Mouse (Mus musculus): ENCODE measurements around the gene Tmed1. TPM values are rescaled to one million over a fixed set of nuclear protein-coding genes. Genes with fewer than 3 reads are reported as not detected.
"Not testable (repeated sequence)": the region's sequence is repeated elsewhere in the genome, so short reads cannot be mapped to it uniquely, and the experiment has no call there.

The Tmed1 gene
- polyA plus RNA-seq, 1 experiment from 2014 or later = 108 TPM

GRCm38 (mm10) chr9:21494726-21495125, 15.3 kb downstream of the Tmed1 start:
- no peak overlapping the region for H3K27ac ChIP-seq (ENCODE audit: low read depth)
- no peaks in the 10 kb centered on the region for H3K27me3 ChIP-seq (ENCODE audit: insufficient read depth, low read length)
- no peaks in the 10 kb centered on the region for H3K4me1 ChIP-seq (ENCODE audit: insufficient read depth)
- TF ChIP-seq CTCF (IDR thresholded peaks at IDR 0.05; ENCODE audit: low read depth) = no peak
- H3K36me3 ChIP-seq (ENCODE audit: insufficient read depth) = peaks cover 37% of the 10 kb centered on the region
- H3K4me2 ChIP-seq = no peak overlapping the region
- WGBS = 83% methylated on average over 9 of the region's 9 CpGs
- DNase-seq = no peak
- H3K9ac ChIP-seq = no peak overlapping the region
- no peak for ATAC-seq (ENCODE audit: insufficient read depth)
- no peak overlapping the region for H3K4me3 ChIP-seq (ENCODE audit: low read depth, low read length)
- no peaks in the 10 kb centered on the region for H3K9me3 ChIP-seq (ENCODE audit: low read depth, low read length)

- Histone ChIP-seq H3K9me3 (ENCODE audit: low read depth, low read length) (no peaks in the 10 kb centered on the region), H3K27me3 (ENCODE audit: insufficient read depth, low read length) (no peaks in the 10 kb centered on the region), H3K9ac (no peak overlapping the region), H3K4me2 (no peak overlapping the region), H3K27ac (ENCODE audit: low read depth) (no peak overlapping the region), H3K4me3 (ENCODE audit: low read depth, low read length) (no peak overlapping the region), H3K4me1 (ENCODE audit: insufficient read depth) (no peaks in the 10 kb centered on the region), H3K36me3 (ENCODE audit: insufficient read depth) (peaks cover 31% of the 10 kb centered on the region)
- no peak for TF ChIP-seq CTCF (IDR thresholded peaks at IDR 0.05; ENCODE audit: low read depth)
- no peak for DNase-seq
- ATAC-seq (ENCODE audit: insufficient read depth) = no peak
- WGBS = 68% methylated on average over 2 of the region's 2 CpGs
These were observed 16.1 kb downstream of the Tmed1 start for GRCm38 (mm10) chr9:21493907-21494306.

GRCm38 (mm10) chr9:21490696-21491095, 19.4 kb downstream of the Tmed1 start:
- Histone ChIP-seq H3K4me3 (ENCODE audit: low read depth, low read length) (no peak overlapping the region), H3K4me2 (no peak overlapping the region), H3K9me3 (ENCODE audit: low read depth, low read length) (no peaks in the 10 kb centered on the region), H3K4me1 (ENCODE audit: insufficient read depth) (no peaks in the 10 kb centered on the region), H3K27me3 (ENCODE audit: insufficient read depth, low read length) (no peaks in the 10 kb centered on the region), H3K36me3 (ENCODE audit: insufficient read depth) (peaks cover 42% of the 10 kb centered on the region), H3K9ac (no peak overlapping the region), H3K27ac (ENCODE audit: low read depth) (no peak overlapping the region)
- no peak for TF ChIP-seq CTCF (IDR thresholded peaks at IDR 0.05; ENCODE audit: low read depth)
- ATAC-seq (ENCODE audit: insufficient read depth) = no peak
- WGBS = 89% methylated on average over 9 of the region's 9 CpGs
- DNase-seq = no peak

GRCm38 (mm10) chr9:21488246-21488645, 21.8 kb downstream of the Tmed1 start:
- H3K27me3 ChIP-seq (ENCODE audit: insufficient read depth, low read length); H3K4me3 ChIP-seq (ENCODE audit: low read depth, low read length); H3K9ac ChIP-seq; ATAC-seq (ENCODE audit: insufficient read depth); H3K9me3 ChIP-seq (ENCODE audit: low read depth, low read length); H3K4me1 ChIP-seq (ENCODE audit: insufficient read depth); H3K27ac ChIP-seq (ENCODE audit: low read depth); H3K4me2 ChIP-seq; DNase-seq: not testable (repeated sequence)
- peaks cover 54% of the 10 kb centered on the region for H3K36me3 ChIP-seq (ENCODE audit: insufficient read depth)
- 77% methylated on average over 1 of the region's 2 CpGs for WGBS

- no peak overlapping the region for H3K4me3 ChIP-seq (ENCODE audit: low read depth, low read length)
- WGBS = 82% methylated on average over 4 of the region's 4 CpGs
- DNase-seq (no peak), ATAC-seq (ENCODE audit: insufficient read depth) (no peak)
- no peak overlapping the region for H3K27ac ChIP-seq (ENCODE audit: low read depth)
- no peak for TF ChIP-seq CTCF (IDR thresholded peaks at IDR 0.05; ENCODE audit: low read depth)
- no peaks in the 10 kb centered on the region for H3K4me1 ChIP-seq (ENCODE audit: insufficient read depth)
- peaks cover 76% of the 10 kb centered on the region for H3K36me3 ChIP-seq (ENCODE audit: insufficient read depth)
- no peak overlapping the region for H3K9ac ChIP-seq
- H3K4me2 ChIP-seq = no peak overlapping the region
- H3K9me3 ChIP-seq (ENCODE audit: low read depth, low read length) = no peaks in the 10 kb centered on the region
- H3K27me3 ChIP-seq (ENCODE audit: insufficient read depth, low read length) = no peaks in the 10 kb centered on the region
These were observed 26.0 kb downstream of the Tmed1 start for GRCm38 (mm10) chr9:21484065-21484464.

GRCm38 (mm10) chr9:21477707-21478106, 32.3 kb downstream of the Tmed1 start:
- ATAC-seq (ENCODE audit: insufficient read depth) (no peak), DNase-seq (no peak)
- Histone ChIP-seq H3K4me1 (ENCODE audit: insufficient read depth) (no peaks in the 10 kb centered on the region), H3K4me3 (ENCODE audit: low read depth, low read length) (no peak overlapping the region), H3K9ac (no peak overlapping the region), H3K4me2 (no peak overlapping the region), H3K36me3 (ENCODE audit: insufficient read depth) (peaks cover 97% of the 10 kb centered on the region), H3K27me3 (ENCODE audit: insufficient read depth, low read length) (no peaks in the 10 kb centered on the region), H3K27ac (ENCODE audit: low read depth) (no peak overlapping the region), H3K9me3 (ENCODE audit: low read depth, low read length) (no peaks in the 10 kb centered on the region)
- WGBS = 96% methylated on average over 6 of the region's 6 CpGs
- TF ChIP-seq CTCF (IDR thresholded peaks at IDR 0.05; ENCODE audit: low read depth) = peak; percentile 35

- Histone ChIP-seq H3K4me3 (ENCODE audit: low read depth, low read length) (no peak overlapping the region), H3K27ac (ENCODE audit: low read depth) (no peak overlapping the region), H3K9me3 (ENCODE audit: low read depth, low read length) (no peaks in the 10 kb centered on the region), H3K27me3 (ENCODE audit: insufficient read depth, low read length) (no peaks in the 10 kb centered on the region), H3K36me3 (ENCODE audit: insufficient read depth) (peaks cover 88% of the 10 kb centered on the region), H3K4me2 (no peak overlapping the region), H3K9ac (no peak overlapping the region), H3K4me1 (ENCODE audit: insufficient read depth) (no peaks in the 10 kb centered on the region)
- DNase-seq = no peak
- ATAC-seq (ENCODE audit: insufficient read depth) = no peak
- WGBS = 65% methylated on average over 4 of the region's 4 CpGs
- TF ChIP-seq CTCF (IDR thresholded peaks at IDR 0.05; ENCODE audit: low read depth) = no peak
These were observed 37.1 kb downstream of the Tmed1 start for GRCm38 (mm10) chr9:21472913-21473312.
